Mouse (Mus musculus) brain, adult 2 months (tissue): ENCODE data around the gene Cyp4a29.
"Not testable (repeated sequence)": the region's sequence is repeated elsewhere in the genome, so short reads cannot be mapped to it uniquely, and the experiment has no call there.

Source experiments
- DNase-seq: peaks from one replicate; pipeline ENCODE4 v3.0.0; 2011; ENCODE audit warnings: low read depth, low spot score

Cyp4a29 gene

GRCm38 (mm10) chr4:115241784-115242183 is at the start of gene Cyp4a29:
Cyp4a29 (plus strand) TSS chr4:115242084.
- no peak for DNase-seq

- not testable (repeated sequence) for DNase-seq
Observed at GRCm38 (mm10) chr4:115232901-115233300, 9.0 kb upstream of the Cyp4a29 start.

- DNase-seq = no peak
Observed at GRCm38 (mm10) chr4:115236462-115237096, 5.3 kb upstream of the Cyp4a29 start.

GRCm38 (mm10) chr4:115264687-115265569 is 23.0 kb downstream of the Cyp4a29 start:
- not testable (repeated sequence) for DNase-seq

GRCm38 (mm10) chr4:115278215-115278982 is 36.5 kb downstream of the Cyp4a29 start:
- DNase-seq = not testable (repeated sequence)

- no peak for DNase-seq
Observed at GRCm38 (mm10) chr4:115280342-115280741, 38.5 kb downstream of the Cyp4a29 start.

- not testable (repeated sequence) for DNase-seq
Observed at GRCm38 (mm10) chr4:115280779-115281178, 38.9 kb downstream of the Cyp4a29 start.

GRCm38 (mm10) chr4:115281231-115281767 is 39.4 kb downstream of the Cyp4a29 start:
- DNase-seq = not testable (repeated sequence)

- not testable (repeated sequence) for DNase-seq
Observed at GRCm38 (mm10) chr4:115298746-115299145, 56.9 kb downstream of the Cyp4a29 start, which contains the start of gene Cyp4a12a. Cyp4a12a (plus strand) TSS chr4:115299046.
